Mouse (Mus musculus): ENCODE measurements around the gene Rnf39. TPM values are rescaled to one million over a fixed set of nuclear protein-coding genes. Genes with fewer than 3 reads are reported as not detected.

Gene Rnf39
- polyA plus RNA-seq, 2 experiments from 2014 or later: not detected

DNA sequence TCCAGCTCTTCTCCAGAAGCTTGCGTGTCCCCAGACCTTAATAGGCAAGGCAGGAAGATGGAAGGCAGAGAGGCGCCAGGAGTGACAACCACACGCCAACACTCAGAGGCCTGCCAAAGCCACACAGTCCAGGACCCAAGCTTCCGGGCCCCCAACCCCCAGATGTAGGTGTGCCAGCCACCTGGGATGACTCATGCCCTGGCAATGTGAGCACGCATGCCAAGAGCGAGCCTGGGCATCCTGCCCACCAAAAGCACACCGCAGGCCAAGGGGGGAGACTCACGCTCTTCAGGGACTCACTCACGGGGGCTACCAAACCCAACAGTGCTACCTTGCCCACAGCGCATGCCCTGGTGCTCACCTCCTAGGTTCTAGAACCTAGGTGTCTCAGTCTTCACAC is 327 bp upstream of the Rnf39 start:
- peak; percentile 79 for ATAC-seq

DNA sequence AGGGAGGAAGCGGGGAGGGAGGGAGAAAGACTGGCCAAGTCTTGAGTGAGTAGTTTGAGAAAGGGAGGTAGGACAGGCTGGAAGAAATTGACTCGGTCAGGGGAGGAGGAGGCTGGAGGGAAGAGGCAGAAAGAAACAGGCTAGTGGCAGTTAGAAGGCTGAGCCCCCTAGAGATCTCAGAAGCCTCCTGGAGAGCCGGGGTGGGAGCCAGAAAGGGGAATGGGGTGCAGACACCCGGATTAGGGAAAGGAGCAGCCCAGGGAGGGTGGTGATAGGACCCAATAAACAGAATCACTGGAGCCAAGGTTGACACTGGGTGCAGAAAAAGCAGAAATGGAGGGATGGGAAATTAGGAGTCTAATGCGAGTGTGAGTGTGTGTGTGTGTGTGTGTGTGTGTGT is 973 bp downstream of the Rnf39 start:
- no peak for ATAC-seq

DNA sequence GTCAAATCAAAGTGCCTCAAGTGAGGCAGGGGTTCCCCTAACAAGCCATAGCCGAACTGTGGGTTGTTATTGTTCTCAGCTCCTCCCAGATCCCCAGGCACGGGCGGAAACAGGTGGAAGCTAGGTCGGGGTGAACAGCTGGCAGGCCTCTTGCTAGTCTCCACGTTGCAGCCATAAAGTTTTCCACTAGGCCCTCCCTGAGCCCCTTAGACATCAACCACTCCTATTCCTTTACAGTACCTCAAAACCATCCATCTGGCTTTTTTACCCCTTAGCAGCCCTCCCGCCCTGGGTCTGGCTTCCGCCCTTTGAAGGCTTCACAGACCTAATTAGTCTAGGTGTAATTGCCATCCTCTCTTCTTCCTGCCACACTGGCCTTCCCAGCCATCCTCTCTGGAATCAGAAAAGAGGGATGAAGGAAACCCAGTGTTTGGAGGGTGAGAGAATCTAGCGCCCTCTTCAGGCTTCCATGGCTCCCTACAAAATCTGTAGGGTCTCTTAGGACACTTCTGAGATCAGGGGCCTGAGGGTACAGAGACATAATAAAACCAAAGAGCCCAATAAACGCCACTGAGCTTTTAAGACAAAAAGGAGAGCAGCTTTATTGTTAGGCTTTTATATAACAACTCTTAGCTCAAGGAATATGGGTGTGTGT is 1.5 kb downstream of the Rnf39 start:
- peak; percentile 57 for ATAC-seq

DNA sequence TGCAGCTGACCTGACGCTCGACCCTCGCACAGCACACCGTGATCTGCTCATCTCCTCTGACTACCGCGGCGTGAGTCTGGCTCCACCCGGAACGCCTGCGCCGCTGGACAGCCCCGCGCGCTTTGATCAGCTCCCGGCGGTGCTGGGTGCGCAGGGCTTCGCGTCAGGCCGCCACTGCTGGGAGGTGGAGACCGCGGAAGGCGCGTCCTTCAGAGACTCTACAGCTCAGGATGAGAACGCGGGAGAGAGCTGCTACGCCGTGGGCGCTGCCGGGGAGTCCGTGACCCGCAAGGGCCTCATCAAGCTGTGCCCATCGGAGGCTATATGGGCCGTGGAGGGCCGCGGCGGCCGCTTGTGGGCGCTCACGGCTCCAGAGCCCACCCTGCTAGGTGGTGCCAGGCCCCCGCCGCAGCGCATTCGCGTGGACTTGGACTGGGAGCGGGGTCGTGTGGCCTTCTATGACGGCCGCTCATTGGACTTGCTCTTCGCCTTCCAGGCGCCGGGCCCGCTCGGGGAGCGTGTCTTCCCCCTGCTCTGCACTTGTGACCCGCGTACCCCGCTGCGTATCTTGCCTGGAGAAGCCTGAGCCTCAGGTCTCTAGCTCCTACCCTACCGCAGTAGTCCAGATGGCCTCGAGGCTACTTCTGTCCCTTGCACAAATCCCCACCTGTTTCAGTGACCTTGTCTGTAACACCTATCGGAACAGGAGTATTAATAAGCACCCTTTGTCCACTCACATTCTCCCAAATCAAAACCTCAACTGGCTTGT is 4.5 kb downstream of the Rnf39 start:
- no peak for ATAC-seq

DNA sequence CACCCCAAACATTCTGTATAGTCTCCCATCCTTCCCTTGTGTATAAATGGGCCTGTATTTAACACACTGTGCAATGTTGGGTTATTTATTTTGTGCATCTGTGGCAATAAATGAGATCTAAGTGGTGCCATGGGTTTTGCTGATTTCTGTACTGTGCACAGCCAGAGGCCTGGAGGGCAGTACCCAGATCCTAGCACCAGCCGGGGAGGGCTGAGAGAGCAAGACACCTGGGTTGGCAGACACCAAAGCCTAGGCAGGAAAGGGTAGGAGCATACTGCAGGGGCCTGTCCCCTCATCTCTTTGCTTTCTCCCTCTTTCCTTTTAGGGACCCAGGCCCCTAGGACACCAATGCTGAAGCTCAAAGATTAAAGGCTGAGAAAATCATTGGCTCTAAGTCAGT is 5.6 kb downstream of the Rnf39 start:
- no peak for ATAC-seq

DNA sequence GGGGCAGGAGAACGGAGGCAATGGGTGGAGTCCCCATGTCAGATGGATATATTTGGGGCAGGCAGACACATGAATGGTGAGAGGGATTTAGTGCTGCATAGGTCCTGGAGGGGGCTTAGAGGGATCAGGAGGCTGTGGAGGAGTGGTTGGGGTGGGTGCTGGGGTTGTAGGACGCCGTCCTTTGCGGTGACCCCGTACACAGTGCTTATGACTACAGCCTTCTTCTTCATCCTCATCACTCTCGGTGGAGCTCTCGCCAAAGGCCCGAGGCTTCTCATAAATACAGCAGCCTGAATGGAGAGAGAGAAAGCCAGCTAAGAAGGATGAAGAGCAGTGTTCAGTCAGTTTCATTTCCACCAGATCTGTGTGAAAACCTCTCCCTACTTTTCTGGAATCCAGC is 6.5 kb downstream of the Rnf39 start:
- ATAC-seq: no peak

DNA sequence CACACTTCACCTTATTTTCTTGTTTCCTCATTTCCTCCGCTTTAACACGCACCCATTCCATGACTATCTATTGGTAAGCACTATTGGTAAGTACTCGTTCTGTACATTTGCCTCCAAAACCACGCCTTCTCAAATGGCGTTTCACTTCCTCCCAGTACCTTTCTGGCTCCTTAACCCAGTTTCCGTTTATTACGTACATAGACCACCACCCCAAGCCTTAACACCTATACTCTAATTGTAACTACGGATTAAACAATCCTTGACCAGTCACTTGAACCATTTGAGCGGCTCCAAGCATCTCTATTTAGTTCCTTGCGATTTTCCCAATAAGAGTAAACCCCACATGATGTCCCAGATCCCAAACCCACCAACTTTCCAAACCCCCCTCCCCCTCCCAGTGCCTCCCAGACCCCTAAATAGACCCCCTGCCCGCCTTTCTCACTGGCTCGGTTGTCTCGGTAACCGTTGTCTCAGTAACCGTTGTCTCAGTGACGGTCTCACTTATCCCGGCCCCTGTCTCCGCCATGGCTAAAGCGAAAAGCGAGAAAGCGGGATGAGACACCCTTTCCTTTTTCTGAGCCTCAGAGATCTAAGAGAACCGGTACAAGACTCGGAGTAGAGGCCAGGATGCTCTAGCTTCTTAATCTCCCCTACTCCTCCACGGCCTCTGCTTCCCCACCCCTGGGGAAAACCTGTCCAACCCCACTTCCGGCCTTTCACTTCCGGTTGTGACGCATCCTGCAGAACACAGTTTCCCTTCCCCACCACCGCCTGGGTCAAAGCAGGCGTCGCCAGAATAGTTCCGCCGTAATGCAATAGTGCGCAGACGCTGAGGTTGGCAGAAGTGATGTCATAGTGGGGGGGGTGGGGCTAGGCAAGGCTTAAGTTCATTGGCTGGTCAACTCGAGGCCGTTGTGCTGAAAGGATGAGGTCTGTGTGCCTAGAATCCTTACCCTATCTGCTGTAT is 8.5 kb downstream of the Rnf39 start, which contains the start of gene Ppp1r11:
Gene Ppp1r11, minus strand, starts transcription at position 761 of the 967 bp plus-strand sequence.
- ATAC-seq: peak; percentile 96

DNA sequence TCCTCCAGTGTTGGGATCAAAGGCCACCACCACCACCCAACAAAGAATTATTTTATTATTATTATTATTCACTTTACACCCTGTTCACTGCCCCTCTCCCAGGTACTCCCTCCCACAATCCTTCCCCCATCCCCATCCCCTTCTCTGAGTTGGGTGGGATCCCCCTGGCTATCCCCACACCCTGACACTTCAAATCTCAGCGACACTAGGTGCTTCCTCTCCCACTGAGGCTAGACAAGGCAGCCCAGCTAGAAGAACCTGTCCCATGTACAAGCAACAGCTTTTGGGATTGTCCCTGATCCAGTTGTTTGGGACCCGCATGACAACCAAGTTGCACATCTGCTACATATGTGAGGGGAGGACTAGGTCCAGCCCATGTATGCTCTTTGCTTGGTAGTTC is 9.9 kb downstream of the Rnf39 start:
- no peak for ATAC-seq

DNA sequence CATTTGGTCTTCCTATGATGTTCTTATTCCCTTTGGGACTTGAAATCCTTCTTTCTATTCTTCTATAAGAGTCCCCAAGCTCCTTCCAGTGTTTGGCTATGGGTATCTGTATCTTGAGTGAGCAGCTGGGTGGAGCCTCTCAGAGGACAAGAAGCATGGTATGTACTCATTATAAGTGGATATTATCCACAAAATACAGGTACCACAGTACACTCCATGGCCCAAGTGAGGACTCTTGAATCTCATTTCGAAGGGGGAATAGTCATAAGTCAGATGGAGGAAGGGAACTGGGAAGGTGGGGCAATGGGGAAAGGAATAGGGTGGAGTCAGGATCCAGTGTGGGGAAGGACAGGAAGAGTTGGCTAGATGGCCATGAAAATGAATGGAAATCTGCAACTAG is 10.3 kb downstream of the Rnf39 start:
- ATAC-seq: no peak

DNA sequence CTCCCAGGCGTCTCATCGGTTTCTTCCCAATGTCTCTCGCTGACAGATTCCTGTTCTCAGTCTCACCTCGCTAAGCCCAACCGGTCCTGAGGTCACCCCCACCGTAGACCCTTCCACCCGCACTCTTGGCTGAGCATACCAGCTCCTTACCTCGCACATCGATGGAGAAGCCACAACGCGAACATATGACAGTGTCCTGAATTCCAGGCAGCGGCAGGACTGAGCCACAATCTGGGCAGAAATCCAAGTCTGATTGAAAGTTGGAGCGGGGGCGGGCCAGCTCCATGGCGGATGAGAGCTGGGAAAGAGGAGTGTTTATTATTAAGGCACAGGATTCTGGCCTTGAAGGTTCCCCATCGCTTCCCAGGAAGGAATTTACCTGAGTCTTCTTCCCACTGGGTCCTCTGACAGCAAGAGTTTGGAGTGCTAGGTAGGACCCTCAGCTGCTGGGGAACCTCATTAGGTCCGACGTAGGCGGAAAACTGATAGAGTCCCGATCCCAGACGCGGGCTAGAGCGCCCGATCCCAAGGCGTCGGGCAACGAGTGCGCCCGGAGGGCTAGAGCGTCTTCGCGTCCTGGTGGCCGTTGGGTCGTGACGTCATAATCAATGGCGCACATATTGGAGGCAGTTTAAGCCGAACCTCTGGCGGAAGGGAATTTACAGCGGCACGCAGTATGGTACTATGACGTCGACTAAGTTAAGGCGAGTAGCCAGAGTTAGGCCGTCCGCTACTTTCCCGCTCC is 15.5 kb downstream of the Rnf39 start, which contains the start of the genes Znrd1 and Znrd1as:
Gene Znrd1, minus strand, starts transcription at position 561 of the 745 bp plus-strand sequence.
Gene Znrd1as, plus strand, starts transcription at position 594 of the 745 bp plus-strand sequence.
- peak; percentile 96 for ATAC-seq

DNA sequence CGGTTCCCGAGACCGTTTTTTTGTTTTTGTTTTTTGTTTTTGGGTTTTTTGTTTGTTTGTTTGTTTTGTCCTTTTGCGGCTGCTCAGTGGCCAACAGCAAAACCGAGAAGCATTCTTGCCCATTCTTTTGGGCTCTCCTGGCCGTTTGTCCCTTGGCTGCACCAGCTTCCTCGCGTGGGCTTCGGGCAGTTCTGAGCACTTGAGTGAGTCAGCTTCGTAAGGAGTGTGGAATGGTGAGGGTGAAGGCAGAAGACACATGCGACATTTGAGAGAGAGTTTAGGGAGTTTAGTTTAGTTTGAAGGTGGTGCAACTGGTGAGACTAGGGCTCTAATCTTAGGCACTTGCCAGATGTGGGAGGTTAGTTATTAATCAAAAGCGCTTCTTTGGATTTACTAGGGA is 16.2 kb downstream of the Rnf39 start:
- ATAC-seq: no peak

DNA sequence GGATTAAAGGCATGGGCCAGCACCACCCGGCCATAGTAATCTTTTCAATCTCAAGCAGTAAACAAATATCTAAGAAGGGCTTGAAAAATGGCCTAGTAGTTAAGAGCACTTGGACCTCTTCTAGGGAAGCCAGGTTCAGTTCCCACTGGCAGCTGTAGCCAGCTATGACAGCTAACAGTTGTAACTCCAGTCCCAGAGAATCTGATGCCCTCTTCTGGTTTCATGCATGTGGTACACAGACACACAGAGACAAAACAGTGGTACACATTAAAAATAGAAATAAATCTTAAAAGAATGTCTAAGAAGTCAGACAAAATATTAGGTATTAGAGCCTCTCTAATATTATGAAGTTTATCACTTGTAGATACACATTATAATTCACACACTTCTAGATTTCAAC is 18.4 kb downstream of the Rnf39 start:
- ATAC-seq: no peak

DNA sequence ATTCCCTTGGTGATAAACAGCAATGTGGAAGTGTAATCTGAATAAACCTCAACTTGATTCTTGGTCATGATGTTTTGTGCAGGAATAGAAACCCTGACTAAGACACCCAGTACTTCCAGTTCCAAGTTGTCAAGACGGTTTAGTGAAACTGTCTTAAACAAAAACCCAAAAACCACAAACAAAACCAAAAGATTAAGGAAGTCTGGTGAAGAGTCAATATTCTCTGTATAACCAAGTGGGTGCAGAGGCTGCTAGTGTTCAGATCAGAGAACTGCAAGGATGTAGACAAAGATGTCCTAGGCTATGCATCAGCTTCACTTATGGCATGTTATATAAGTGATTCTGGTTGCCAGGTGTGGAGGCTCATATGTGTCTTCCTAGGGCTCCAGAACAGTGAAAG is 24.2 kb downstream of the Rnf39 start:
- no peak for ATAC-seq

DNA sequence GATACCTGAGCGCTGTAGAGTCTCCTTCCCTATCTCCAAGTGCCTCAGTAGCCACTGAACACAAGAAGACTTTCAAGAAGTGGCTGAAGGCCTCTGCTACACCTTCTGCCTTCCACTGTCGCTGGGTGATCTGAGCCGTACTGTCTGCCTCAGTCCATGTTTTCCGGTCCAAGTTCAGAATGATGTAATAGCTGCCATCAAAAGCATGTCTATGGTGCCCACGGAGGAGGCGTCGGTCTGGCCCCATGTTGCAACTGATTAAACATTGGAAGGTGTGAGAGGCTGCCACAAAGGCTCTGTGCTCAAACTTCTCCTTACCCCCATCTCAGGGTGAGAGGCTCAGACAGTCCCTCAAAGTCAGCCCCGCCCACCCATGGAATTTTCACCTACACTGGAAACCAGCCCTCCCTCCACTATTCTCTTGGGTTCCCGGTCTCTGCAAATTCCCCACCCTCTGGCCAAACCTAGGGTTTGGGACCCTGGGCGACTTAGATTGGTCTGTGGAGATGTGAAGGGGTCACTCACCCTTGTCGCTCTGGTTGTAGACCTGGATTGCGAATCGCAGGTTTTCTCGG is 27.7 kb downstream of the Rnf39 start:
- no peak for ATAC-seq

DNA sequence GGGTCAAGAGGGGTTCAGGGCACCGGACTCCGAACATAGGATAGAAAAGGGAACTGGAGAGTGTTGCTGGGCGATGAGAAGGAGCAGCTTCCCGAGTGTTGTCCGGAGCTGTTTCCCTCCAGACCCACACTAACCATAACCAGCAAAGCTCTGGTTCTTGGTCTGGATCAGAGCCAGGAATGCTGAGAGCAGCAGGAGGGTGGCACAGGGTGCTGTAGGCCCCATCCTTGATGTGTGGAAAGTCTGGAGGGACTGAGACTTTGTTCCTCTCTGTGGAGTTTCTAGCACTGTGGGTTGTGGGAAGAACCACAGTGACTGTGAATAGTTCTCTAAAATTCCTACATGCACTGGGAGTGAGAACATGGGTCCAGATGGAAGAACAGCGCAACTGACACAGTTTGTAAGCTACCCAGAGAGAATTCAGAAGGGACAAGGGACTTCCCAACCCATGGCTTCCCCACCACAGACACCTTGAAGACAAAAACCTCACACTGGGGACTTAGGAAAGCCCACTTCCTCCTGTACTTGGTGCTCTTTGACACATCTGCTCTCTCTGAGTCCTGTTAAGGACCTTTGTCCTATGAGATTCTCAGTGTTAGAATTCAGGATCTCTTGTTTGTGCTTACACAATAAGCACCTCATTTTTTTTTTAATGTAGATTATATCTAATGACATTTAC is 28.6 kb downstream of the Rnf39 start:
- ATAC-seq: peak; percentile 62

DNA sequence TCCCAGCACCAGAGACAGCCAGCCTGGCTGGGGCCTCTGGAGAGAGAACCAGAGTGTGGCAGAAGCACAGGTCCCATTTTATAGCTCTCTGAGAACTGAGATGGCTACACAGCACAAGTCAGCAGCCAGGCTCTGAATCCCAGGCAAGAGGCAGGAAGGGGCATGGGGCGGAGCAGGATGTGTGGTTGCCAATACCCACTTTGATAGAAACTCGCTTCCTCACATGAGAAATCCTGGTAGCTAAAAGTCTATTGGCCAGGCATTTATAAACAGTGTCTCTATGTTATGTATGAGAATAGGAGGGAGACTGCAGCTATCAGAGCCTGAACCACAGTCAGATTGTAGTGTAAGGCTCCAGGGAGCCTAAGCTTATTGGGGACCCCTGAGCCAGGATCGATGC is 30.1 kb downstream of the Rnf39 start:
- peak; percentile 86 for ATAC-seq

DNA sequence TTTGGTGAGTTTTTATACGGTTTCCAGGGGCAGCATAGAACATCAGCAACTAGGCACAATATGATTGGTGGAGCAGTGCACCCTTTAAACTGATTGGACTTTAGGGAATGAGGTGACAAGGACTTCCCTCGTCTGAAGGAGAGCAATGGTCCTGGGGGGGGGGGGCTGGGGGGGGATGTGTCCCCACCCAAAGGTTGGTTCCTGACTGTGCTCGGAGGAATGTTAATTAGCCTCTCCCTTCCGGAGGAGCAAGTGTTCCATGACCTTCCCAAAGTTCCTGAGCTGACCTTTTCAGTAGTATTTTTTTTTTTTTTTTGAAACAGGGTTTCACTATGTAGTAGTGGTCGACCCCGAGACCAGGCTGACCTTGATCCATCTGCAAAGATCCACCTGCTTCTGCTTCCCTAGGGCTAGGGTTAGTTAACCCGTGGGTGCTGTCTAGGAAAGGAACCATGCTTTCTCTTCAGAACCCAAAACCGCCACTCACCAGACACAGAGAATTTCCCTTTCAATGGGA is 30.6 kb downstream of the Rnf39 start:
- no peak for ATAC-seq

DNA sequence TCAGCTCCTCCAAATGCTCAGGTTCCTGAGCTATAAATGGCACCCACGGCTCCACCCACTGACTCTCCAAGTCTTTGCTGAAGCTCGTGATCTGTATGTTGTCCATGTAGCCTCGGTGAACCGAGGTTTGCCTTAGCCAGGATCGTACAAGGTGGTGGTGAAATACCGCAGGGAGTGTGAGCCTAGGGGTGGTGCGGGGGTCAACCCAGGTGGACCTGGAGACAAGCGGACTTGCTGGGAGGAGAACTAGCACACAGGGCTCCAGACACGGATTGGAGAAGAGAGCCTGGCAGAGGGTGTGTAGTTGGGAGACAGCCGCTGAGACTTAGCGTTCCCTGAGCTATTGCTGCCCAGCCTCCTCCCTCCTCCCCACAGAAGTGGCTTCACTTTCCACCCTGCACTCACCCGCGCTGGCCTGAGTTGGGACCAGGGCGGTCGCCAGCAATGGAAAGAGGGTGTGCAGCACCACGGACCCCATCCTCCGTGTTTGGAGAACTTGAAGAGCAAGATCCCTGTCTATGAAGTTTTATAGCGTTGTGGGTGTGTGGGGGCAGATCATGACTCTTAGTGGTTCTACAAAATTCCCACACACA is 38.6 kb downstream of the Rnf39 start, which contains the start of gene 2410137M14Rik:
Gene 2410137M14Rik, minus strand, starts transcription at position 17 of the 593 bp plus-strand sequence.
- ATAC-seq: no peak

DNA sequence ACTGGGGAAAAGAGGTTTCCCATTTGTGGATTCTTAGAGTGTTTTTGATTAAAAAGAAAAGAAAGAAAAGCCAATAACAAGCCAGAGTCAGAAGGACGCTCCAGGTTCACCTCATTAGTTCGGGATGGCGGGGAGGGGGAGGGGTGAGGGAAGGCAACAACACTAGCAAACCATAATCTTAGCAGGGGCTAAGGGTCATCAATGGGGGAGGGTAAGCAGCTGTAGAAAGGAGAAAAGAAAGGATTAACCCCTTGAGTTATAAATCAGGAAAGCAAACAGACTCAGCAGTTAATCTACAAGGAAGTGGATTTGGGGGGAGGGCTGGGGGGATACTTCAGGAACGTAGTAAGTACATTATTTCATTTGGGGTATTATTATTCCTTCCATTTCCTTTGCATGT is 39.1 kb downstream of the Rnf39 start:
- ATAC-seq: no peak
